Mouse (Mus musculus) neural tube, embryonic 10.5 days (tissue): Measurements from ENCODE around the gene Shc4.

Experiments
- DNase-seq: peaks from one replicate; pipeline ENCODE4 v3.0.0-alpha.2; 2017; ENCODE audit warnings: low spot score; ENCODE audit errors: extremely low spot score

Shc4 gene

DNA sequence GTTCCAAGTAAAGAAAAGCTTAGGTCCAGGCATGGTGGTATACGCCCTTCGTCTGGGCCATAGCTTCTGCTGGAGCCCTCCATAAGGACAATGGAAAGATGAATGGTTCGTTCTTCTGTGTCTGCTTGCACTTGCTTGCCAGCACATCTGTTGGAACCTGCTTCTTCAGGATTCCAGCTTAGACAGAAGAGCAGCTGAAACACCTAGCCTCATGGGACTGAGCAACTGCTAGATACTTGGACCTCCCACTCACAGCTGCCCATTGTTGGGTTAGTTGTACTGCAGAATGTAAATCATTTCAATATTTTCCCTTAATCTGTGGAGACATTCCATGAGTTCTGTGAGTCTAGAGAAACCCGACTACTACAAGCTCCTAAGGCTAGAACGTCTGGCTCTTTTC, 73.9 kb downstream of the Shc4 start:
- no peak for DNase-seq

DNA sequence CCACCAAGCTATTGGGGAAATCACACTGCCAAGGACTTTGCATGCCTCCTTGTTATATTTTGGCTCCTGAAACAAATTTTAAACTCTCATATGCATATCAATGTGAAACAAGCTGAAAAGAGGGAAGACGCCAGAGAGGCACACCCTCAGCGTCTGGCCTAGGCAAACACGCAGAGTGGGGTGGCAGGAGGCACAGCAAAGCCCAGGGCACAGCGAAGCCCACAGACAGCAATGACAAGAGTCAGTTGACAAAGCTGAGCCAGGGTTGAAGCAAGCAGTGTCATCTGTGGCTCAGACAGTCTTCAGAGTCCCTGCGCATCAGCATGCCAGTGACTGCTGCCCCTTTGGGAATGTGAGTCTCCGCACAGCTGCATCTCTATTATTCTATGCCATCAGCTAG, 79.0 kb downstream of the Shc4 start:
- DNase-seq: no peak

DNA sequence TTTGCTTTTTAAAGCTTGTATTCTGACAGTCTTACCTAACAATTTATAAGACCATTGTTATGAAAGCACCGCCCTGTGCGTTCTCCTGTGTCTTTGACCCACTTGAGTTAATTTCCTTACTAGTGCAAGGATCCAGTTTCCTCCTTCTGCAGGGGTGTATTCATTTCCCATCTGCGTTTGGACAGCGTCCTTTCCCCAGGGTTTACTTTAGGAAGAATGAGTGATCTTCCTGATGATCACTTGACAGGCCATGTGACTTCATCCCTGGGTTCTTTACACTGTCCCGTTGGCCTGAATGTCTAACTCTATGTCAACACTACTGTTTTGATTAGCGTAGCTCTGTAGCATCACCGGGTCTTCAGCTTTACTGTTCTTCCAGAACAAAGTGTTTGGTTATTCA, 86.6 kb downstream of the Shc4 start:
- DNase-seq: no peak

DNA sequence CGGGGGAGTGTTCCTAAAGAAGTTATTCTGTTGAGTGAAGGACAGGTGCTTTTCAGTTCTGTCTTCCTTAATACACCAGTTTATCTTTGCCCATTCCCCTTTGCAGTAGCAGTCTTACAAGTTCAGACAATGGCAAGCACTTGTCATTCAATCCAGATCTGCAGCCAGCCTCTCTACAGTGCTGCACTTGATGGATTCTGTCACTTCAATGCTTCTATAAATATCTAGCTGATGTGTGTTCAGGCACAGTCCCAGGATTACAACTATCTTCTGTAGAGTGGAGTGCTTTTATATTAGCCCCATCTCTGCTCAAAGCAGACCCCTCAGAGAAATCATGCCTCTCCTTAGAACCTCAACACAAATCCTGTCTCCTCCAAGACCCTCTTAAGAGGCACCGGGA, 93.9 kb downstream of the Shc4 start:
- no peak for DNase-seq

DNA sequence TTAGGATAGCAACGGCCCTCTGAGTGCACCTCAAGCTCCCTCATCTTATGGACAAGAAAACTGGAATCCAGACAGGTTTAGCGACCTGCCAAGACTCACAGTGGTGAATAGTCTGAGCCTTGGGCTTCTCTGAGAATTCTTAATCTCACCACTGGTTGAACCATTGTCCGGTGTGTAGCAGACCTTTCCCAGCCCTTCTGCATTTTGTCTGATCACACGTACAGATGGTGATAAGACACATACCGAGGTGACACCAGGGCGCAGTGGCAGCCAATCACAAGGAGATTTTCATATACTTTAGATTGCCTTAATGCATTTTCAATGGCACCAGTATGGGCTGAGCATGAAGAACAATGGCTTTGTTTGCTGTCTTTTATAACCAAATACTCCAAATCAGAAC, 95.5 kb downstream of the Shc4 start:
- no peak for DNase-seq

DNA sequence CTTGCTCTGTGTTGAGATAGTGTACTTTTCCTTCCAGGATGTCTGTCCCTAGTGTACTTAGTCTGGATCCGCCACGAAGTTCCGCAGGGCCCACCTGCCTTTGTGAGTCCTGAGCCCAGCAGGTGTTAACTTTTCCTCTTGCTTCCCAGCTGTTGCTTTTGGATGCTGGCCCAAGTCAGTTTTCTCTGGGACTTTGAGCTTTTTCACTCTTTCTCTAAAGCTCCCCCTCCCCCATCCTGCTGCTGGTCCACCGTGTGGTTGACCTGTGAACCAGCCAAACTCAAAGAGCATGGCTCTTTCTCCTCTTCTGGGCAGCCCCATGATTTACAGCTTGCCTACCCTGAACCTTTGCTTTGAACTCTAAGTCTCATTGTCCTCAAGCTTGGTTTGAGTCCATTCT, 97.4 kb downstream of the Shc4 start:
- DNase-seq: no peak

DNA sequence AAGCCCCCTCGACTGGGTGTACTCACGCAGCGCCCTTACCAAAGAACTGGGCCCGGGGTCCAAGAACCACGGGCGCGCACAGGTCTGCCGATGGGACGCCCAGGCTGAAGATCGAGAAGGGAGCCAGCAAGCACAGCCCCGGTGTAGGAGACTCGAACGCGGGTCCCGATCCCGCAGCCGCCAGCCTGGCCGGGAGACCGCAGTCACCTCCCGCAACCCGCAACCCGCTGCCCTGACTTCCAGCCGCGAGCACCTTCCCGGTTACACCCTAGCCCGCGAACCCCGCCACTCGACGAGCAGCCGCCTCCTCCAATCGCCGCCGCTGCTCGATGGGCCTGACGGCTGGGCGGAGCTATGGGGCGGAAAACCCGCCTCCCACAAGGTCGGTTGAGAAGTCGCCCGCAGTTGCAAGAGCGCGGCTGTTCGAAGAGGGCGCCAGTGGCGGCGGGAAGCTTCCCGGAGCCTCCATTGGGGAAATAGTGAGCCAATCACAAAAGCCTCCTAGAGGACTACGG, 99.1 kb downstream of the Shc4 start, which contains the start of gene Cep152:
Cep152 (minus strand) TSS at position 277 of the 515 bp plus-strand sequence.
- peak; percentile 95 for DNase-seq

DNA sequence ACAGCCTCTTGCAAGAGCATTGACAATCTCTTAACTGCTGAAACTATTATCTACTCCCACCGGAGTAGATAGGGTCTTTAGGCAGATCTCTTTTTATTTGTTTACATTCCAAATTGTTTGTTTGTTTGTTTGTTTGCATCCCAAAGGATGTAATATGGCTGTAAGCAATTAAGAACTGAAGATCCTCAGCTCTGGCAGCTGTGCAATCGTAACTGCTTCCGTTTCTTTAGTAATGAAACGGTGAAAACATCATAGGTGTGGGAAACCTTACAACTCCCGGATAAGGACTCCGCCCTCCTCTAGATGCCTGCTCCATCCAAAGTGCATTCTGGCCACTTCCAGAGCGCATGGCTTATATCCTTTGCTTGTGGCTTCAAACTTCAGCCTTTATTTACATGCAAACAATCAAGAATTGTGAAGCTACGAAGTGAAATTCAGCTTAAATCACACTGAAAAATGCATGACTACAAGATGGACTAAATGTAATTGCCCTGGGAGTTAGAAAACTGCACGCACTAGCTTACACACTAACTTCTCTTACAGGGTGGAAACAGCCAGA, 99.7 kb downstream of the Shc4 start:
- DNase-seq: no peak

DNA sequence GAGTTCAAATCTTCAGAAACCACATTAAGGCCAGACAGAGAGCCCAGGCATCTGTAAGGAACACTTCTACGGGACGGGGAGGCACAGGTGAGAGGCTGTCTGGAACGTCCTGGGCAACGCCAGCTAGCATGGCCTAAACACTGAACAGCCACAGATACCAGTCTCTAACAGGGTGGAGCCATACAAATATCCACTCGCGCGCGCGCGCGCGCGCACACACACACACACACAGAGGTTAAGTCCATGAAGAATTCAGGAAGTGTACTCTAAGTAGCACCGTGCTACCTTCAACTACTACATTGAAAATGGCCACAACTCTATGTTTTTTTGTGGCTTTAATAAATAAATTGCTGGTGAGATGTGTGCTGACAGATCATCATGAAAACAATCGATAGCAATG, 100.7 kb downstream of the Shc4 start:
- DNase-seq: no peak

DNA sequence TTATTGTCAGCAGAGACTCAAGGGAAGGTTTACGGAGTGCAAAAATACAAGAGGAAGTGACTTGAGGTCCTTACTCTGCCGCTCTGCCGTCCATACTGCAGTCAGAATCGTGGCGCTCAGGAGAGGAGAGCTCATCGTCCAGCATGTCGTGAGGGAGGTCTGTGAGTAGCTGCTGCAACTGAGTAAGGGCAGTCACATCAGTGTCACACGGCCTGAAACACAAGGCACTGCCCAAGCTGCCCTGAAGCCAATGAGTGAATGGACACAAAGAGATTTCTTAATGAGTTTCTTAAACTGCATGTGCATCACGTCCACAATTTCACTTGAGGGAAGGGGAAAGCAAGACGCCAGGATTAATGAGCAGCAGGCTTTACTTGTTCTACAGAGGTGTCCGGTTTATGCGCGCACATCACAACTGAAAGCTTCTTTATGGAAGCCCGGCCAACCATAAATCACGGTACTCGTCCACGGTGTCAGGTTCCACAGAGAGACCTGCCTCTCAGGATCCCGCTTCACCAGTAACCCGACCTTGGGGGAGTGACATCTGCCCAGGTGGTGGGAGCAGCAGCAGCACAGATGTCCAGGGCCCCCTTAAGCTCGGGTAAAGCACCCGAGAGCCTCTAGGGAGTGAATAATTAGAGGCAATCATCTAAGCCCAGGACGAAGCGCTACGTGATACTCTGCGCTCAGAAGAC, 103.6 kb downstream of the Shc4 start:
- peak; percentile 61 for DNase-seq

DNA sequence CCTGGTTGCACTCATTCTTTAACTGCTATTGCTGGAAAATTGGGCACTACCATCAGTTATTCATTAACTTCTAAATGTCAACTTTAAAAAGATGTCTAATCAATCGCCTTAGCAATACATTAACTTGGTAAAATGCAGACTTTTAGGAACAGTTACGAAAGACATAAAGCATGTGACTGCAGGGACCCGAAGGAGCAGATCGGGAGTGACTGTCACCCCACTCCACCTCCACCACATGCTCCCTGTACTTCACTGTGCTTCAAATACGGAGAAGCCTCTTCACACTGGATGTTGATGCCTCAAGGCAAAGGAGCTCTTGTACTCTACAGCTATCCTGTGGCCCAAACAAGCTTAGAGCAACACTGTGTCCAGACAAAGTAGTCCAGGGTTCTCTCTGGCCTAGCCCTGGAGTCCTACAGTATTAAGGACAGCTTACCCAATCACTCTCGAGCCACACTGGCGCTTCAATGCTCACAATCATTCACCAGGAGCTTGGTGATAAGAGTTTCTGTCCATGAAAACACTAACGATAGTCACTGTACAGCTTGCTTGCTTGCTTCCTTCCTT, 108.0 kb downstream of the Shc4 start:
- DNase-seq: no peak

DNA sequence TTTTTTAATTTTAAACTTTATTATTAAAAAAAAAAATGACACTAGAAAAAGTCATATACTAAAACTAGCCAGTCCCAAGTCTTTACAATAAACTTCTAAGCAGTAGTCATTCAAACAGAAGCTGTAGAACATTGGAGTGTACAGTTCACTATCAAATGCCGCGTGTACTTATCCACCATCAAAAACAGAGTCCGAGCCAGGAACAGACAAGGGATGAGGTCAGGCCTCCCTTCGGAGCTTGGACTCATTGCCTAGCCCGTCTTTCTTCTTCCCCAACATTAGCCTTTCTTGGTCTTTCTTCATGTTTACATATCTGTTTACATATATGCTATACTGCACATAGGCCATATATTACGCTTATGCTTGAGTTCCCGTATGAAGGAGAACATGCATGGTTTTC, 108.5 kb downstream of the Shc4 start:
- no peak for DNase-seq

DNA sequence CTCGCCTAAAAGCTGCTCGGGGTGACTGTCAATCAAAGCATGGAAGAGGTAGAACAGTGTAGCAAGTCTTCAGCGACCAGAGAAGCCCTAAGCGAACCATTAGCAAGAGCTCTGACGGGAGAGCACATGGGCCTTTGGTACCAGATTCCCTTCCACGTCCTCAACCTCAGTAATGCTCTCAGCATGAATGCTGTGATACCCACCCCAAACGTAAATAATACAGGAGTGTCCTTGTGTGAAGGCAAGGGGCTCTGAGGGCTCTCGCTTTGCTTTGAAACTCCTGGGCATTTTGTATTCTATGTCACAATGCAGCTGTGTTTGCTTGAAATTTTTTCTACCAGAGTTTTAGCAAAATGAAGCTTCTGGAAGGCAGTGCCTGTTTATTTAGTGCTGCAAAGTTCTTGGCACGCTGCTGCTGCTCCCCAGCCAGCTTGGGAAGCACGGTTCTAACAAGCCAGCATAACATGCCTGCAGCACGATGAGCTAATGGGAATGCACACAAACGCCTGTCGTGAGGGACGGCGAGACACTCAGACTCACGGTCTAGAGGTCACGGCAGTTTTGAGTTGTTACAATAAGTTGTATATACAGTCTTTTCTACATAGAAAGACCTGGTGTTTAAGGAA, 117.6 kb downstream of the Shc4 start:
- no peak for DNase-seq

DNA sequence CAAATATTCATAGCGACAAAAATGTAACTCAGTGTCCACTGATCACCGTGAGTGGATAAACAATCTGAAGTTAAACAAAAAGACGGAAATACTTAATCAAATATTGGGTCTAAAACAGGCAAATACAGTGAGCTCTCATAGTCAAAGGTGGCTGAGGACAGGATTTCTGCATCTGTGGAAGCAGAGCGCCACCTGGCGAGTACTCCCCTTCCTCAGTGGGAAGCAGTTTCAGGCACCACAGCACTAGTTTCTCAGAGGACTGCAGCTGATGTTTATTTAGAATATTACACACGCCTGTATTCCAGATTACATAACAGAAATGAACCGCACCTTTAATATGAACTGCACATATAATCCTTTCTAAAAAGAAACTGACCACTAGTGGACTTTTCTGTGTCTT, 119.3 kb downstream of the Shc4 start:
- DNase-seq: peak; percentile 24

DNA sequence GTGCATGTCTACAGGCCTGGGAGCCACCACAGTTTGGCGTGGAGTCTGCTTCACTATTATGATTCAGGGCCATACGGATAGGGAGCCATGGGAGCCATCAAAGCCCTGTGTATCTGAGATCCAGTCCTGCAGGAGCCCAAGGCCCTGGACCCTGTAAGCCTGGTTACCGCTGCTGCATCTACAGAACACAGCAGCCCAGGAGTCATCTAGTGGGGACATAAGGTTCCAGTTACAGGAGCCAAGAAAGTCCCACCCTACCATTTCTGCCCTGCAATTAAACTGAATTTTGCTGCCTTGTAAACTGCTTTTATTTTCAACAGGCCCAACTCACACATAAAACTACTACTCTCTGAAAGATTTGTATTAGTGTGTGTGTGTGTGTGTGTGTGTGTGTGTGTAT, 121.0 kb downstream of the Shc4 start:
- no peak for DNase-seq

DNA sequence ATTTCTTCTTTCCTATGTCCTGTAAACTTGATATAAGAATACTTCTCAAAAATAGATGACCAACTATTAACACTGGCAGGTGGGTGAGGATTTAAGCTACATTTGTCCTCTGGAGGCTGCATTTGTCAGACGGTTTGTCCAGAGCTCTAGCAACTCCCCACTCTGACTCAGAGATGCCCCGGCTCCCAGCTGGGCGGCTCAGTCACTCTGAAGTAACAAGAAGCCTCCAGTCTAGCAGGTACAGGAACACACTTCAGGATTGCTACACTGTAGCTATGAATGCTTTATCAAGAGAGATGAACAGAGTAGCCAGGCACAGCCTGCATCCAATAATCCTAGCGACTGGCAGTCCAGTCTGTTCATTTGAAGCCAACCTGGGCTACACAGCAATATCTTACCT, 125.0 kb downstream of the Shc4 start:
- DNase-seq: no peak

DNA sequence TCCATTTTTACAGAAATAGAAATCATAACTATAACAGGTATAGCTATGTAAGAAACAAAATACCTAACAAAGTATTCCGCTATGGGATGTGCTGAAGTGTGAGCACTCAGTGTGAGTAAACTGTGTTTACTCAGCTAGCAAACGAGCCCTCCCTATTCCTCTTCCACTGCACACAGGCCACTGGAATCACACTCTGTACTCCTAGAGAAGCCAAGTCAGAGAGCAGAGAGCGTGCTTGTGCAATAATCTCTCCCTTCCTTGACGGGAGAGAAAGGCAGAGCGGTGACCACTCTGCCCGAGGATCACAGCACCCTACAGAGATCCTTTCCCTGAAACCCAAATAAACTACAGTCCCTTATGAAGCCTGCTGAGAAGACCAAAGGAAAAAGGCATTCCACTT, 125.7 kb downstream of the Shc4 start:
- no peak for DNase-seq

DNA sequence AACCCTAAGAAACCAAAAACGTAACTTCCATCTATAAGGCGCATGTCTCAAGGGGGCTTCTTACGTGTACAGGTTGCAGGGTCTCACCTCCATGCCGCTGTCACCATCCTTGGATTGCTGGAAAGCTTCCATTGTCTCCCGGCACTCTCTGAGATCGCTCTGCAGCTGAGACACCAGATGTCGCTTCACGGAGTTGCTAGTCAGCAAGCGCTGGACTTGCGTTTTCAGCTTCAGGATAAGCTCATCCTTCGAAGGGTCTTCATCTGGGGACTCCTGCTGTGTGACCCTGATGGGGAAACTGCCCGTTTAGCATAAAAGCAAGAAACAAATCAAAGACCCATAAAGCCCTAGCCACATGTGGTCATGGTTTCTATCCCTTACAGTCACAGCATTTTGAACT, 129.2 kb downstream of the Shc4 start:
- DNase-seq: no peak

DNA sequence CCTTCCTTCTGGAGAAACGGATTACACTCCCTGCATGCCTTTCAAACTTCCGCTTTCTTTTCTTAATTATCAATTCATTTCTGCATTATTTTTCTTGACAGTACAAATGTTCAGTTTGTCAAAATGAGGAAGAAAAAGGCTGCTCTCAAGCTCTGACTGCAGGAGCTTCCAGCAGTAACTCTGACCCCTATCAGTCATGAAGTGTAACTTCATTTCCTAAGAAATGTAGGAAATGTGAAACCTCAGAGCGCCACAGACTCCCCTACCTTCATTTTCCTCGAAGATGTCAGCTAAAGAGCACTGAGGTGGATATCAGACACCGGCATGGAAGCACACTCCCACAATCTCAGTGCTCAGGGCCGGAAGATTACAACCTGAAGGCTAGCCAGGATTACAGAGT, 129.9 kb downstream of the Shc4 start:
- DNase-seq: no peak

DNA sequence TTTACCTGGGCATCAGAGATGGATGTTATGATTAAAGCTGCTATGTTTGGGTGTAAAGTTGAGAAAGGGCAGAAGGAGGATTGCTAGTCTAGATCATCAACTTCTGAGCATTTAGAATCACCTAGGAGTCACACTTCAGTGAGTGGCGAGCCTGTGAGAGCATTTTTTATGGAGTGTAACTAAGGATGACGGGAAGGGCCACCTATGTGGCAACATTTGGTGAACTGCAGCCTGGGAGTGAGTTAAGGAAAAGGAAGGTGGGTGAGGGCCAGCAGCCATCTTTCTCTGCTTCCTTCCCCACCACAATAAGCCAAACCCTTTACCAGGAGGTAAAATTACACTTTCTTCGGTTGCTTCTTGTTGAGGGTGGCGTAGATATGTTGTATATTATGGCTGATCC, 132.1 kb downstream of the Shc4 start:
- DNase-seq: no peak

DNA sequence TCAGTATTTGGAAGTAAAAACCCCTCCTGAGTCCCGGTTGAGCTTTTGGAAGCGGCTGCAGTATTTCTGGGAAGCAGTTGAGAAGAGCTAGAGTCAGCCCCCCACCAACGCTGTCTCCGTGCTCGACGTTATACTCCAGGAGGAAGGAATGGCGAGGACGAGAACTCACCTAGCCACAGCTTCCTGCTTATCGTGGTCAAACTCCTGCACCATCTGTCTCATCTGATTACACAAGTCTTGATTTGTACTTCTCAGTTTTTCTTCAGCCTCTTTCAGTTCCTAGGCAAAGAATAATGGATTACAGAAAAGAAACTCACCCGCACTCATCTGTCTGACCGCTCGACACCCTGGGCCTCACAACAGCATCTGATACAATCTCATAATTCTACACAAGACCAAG, 134.7 kb downstream of the Shc4 start:
- DNase-seq: no peak

DNA sequence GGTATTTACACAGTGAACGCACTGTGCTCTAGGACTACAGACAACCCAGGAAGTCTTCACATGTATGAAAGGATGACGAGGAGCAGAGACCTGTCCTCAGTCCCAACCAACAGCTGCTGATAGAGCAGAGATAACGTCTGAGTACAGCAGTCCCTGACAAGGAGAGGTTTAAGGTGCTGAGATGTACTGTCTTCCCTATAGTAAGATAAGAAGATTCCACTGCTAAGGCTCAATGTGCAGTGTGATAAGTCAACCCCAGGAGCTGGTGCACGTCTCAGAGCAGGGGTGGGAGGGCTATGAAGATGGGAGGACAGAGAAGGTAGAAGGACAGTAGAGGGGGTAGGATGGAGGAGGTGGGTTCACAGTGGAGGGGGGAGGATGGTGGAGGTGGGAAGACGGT, 142.9 kb downstream of the Shc4 start:
- no peak for DNase-seq

DNA sequence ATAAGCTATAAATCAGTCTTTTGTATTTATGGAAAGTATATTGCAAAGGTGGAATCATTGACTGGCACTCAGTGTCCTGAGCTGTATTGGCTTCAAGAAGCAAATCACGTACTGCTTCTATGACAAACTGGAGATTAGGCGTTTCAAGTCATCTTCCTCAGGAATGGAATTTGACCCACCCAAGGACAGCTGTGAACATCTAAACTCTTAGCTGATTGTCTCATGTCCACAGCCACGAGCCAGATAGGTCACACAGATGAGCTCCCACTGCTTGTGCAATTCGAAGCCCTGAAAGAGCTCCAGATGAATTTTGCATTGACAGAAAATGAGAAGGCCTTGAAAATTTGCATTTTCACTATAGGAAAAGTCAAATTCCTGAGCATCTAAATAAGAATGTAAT, 146.3 kb downstream of the Shc4 start:
- DNase-seq: no peak
